Mouse (Mus musculus) forebrain, embryonic 16.5 days (tissue): ENCODE measurements around the gene Uqcc1. TPM values are rescaled to one million over a fixed set of nuclear protein-coding genes. Genes with fewer than 3 reads are reported as not detected.
"Not testable (repeated sequence)": the region's sequence is repeated elsewhere in the genome, so short reads cannot be mapped to it uniquely, and the experiment has no call there.

Experiments used
- ATAC-seq: fragments of 200-750 bp; cut with Nextera tagmentation; 2 replicates; pipeline ENCODE4 v1.8.0; 2017; ENCODE audit warnings: mild to moderate bottlenecking, moderate library complexity
- H3K27ac ChIP-seq: fragments of 300-500 bp; sonication (generic); 2 replicates; pipeline ENCODE4 v1.5.1; 2014; ENCODE audit warnings: low read length, control low read depth
- H3K27me3 ChIP-seq: fragments of 300-500 bp; sonication (generic); replicated peaks from 2 replicates; pipeline ENCODE4 v1.6.1; 2014; ENCODE audit warnings: low read length; ENCODE audit not compliant: control insufficient read depth, insufficient read depth
- H3K36me3 ChIP-seq: fragments of 300-500 bp; sonication (generic); 2 replicates; pipeline ENCODE4 v1.6.1; 2014; ENCODE audit not compliant: control insufficient read depth, insufficient read depth
- H3K4me1 ChIP-seq: fragments of 300-500 bp; sonication (generic); replicated peaks from 2 replicates; pipeline ENCODE4 v1.6.1; 2014; ENCODE audit warnings: low read length; ENCODE audit not compliant: control insufficient read depth, insufficient read depth
- H3K4me2 ChIP-seq: fragments of 300-500 bp; sonication (generic); 2 replicates; pipeline ENCODE4 v1.6.1; 2014; ENCODE audit warnings: mild to moderate bottlenecking, low read length, control low read depth
- H3K4me3 ChIP-seq: fragments of 300-500 bp; sonication (generic); replicated peaks from 2 replicates; pipeline ENCODE4 v1.5.1; 2014; ENCODE audit warnings: mild to moderate bottlenecking, low read length, control low read depth
- H3K9ac ChIP-seq: fragments of 300-500 bp; sonication (generic); replicated peaks from 2 replicates; pipeline ENCODE4 v1.6.1; 2014; ENCODE audit warnings: low read depth, low read length, control low read depth
- H3K9me3 ChIP-seq: fragments of 300-500 bp; sonication (generic); 2 replicates; pipeline ENCODE4 v1.6.1; 2016; ENCODE audit warnings: low read length; ENCODE audit not compliant: control insufficient read depth
- WGBS: fragments of 180-500 bp; shearing (Covaris S2); extraction: QIAGEN DNeasy Blood & Tissue Kit; methylation state at CpG from one replicate; pipeline ENCODE4 v1.1.7; 2014; 5-methylcytosine and 5-hydroxymethylcytosine counted together
- polyA plus RNA-seq: library from polyadenylated mRNA; unstranded; fragments of >200 nt; fragmentation: Nextera tagmentation; extraction: Ambion mirVana; gene quantifications from 2 replicates; pipeline ENCODE4 v1.2.1, GENCODE M21; 2015

Uqcc1 gene
- polyA plus RNA-seq, 1 experiment from 2014 or later, result 66.5 TPM

DNA sequence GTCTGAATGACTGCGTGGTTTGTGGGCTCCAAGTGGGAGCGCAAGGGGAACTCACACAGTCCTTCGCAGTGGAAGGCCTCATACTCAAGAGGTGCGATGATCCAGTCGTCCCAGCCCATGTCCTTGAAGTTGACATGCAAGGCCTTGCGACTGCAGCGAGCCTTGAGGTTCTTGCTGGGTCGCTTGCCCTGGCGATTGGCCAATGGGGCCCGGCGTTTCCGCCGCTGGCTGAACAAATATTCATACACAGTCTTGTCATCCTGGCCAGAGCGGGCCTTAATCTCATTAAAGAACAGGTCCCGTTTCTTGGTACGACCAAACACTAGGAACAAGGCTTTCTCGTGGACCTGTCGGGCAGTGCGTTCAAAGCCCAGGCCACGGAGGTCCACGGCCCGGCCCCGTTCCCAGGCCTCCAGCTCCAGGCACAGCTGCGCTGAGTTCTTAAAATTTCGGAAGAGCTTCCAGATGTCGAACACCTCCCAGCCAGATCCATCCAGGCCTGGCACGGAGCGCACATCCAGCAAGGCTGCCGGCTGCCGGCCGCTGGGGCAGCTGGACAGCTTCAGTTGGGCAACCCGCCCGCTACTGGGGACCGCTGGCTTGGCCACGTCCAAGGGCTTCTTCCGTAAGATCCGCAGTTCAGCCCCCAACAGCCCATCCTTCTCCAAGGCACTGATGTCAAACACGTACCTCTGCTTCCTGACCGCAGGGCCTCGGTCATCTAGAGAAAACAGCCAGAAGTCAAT, 11.8 kb upstream of the Uqcc1 start:
- Histone ChIP-seq H3K4me1 (peaks cover 19% of the 10 kb centered on the region), H3K9ac (no peak overlapping the region), H3K27ac (no peak overlapping the region), H3K4me2 (no peak overlapping the region), H3K36me3 (no peaks in the 10 kb centered on the region), H3K4me3 (no peak overlapping the region), H3K27me3 (no peaks in the 10 kb centered on the region), H3K9me3 (no peaks in the 10 kb centered on the region)
- ATAC-seq, result no peak
- WGBS, result 92% methylated on average over 40 of the region's 40 CpGs

DNA sequence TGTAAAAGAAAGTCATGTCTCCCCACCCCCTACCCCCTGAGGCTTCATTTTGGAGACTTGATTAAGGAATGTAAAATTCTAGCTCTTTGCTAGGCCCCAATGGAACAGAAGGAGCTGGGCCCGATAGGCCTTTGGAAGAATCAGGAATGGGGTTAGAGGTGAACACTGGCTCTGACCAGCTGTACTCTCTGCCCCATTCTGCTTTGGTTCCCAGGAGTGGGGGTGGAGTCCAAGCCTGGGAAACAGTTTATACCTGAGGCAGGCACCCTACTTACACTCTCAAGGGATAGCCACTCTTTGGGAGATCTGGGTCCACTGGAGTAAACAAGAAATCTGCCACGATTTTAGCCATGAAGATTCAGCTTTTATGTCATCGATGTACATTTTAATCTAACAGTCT, 10.6 kb upstream of the Uqcc1 start, which contains the start of gene Gm15557:
Gene Gm15557, plus strand, starts transcription at position 48 of the 400 bp plus-strand sequence.
- no peak within 1 kb of the TSS for H3K4me3 ChIP-seq
- H3K36me3 ChIP-seq, result no peaks in the 10 kb centered on the region
- ATAC-seq, result no peak
- WGBS, result 85% methylated on average over 3 of the region's 3 CpGs
- peaks cover 15% of the 10 kb centered on the region for H3K4me1 ChIP-seq
- H3K9ac ChIP-seq, result no peak within 1 kb of the TSS
- no peaks in the 10 kb centered on the region for H3K9me3 ChIP-seq
- no peak within 1 kb of the TSS for H3K4me2 ChIP-seq
- H3K27me3 ChIP-seq, result no peaks in the 10 kb centered on the region
- H3K27ac ChIP-seq, result no peak within 1 kb of the TSS

DNA sequence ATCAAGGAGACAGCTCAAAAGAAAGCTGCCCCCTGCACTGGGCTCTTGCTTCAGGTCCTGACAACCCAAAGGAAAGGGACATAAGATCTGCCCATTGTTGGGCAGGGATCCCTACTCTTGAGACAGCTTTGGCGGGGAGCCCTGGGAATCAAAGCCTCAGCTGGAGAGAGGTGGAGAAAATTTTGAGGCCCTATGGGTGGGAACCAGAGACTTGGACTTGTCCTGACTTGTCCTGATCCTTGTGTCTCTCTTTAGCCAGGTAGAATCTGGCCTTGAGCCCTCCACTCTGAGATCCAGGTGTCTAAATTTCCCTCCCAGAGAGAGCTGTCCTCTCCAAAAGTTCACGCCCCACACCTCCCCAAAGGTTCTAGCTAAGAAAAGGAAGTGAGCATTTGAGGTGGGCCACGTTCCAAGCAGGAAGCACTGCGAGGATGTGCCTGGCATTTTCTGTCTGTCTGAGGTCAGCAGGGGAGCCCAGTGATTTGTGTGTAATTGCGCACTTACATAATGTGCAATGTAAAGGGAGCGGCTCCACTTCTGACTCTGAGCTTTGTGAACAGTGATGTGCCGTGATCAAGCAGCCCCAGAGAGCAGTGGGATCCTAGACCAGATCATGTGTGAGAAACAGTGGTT, 9.9 kb upstream of the Uqcc1 start:
- no peak overlapping the region for H3K4me2 ChIP-seq
- no peaks in the 10 kb centered on the region for H3K9me3 ChIP-seq
- H3K36me3 ChIP-seq, result no peaks in the 10 kb centered on the region
- WGBS, result 68% methylated on average over 7 of the region's 7 CpGs
- H3K27ac ChIP-seq, result no peak overlapping the region
- H3K4me3 ChIP-seq, result no peak overlapping the region
- no peak for ATAC-seq
- peaks cover 8% of the 10 kb centered on the region for H3K4me1 ChIP-seq
- no peaks in the 10 kb centered on the region for H3K27me3 ChIP-seq
- H3K9ac ChIP-seq, result no peak overlapping the region

DNA sequence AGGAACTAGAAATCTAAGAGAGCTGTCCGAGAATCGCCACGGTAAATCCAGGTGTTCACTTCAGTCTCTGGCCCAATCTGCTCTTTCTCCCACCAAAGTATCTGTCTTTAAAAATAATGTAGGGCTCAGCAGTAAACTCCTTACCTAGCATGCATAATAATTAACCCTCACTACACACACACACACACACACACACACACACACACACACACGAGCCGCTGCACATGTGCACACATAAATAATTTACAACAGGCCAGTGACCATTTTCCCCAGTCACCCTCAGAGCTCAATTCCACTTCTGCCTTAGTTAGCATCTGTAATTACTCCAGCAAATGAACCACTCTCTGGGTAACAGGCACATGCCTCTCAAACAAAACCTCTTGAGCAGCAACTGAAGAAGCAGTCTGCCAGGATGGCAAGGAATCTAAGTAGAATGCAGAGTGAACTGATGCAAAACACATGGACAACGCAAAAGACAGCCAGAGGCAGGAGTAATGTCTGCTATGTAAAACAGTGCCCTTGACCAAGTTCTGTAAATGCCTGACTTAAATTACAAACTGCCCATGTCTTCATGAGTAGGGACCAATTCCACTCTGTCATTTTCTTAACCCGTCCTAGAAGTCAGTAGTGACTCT, 1.3 kb downstream of the Uqcc1 start:
- no peaks in the 10 kb centered on the region for H3K36me3 ChIP-seq
- ATAC-seq, result no peak
- no peak overlapping the region for H3K27ac ChIP-seq
- no peak overlapping the region for H3K9ac ChIP-seq
- no peaks in the 10 kb centered on the region for H3K27me3 ChIP-seq
- WGBS, result 73% methylated on average over 7 of the region's 7 CpGs
- peak overlapping the region; percentile 88 for H3K4me2 ChIP-seq
- peak overlapping the region; percentile 64 for H3K4me3 ChIP-seq
- H3K4me1 ChIP-seq, result peaks cover 14% of the 10 kb centered on the region
- no peaks in the 10 kb centered on the region for H3K9me3 ChIP-seq

DNA sequence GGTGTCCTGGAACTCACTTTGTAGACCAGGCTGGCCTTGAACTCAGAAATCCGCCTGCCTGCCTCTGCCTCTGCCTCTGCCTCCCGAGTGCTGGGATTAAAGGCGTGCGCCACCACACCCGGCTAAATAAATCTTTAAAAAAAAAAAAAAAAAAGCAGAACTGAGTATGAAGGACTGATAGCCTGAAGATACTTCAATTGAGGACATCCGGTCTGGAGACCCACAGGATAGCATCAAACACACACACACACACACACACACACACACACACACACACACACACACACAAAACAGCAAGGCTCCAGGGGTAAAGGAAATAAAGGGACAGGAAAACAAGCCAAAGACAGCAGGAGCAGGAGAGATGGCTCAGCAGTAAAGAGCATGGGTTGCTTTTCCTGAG, 4.9 kb downstream of the Uqcc1 start:
- H3K9ac ChIP-seq, H3K27me3 ChIP-seq, H3K4me3 ChIP-seq, H3K9me3 ChIP-seq, H3K36me3 ChIP-seq, H3K4me1 ChIP-seq, ATAC-seq, H3K27ac ChIP-seq, H3K4me2 ChIP-seq: not testable (repeated sequence)
- 96% methylated on average over 6 of the region's 6 CpGs for WGBS

DNA sequence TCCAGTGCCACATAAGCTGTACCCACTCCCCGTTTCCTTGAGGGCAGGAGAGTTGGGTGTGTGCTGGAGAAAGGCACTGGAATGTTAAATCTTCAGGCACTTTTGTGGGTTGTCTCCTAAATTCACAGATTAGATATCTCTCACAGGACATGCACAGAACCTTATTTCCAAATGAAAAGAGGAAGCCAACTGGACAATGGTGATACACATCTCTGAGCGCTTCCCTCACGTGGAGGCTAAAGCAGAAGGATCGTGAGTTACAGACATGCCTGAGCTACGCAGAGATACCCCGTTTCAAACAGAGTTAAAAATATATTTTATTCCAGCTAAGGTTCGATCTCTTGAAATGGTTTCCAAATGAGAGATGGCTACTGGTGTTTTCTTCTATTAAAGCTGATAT, 7.0 kb downstream of the Uqcc1 start:
- no peak overlapping the region for H3K4me3 ChIP-seq
- no peaks in the 10 kb centered on the region for H3K27me3 ChIP-seq
- peaks cover 4% of the 10 kb centered on the region for H3K36me3 ChIP-seq
- no peak overlapping the region for H3K9ac ChIP-seq
- H3K9me3 ChIP-seq, result no peaks in the 10 kb centered on the region
- no peak for ATAC-seq
- no peak overlapping the region for H3K27ac ChIP-seq
- WGBS, result 95% methylated on average over 7 of the region's 7 CpGs
- no peaks in the 10 kb centered on the region for H3K4me1 ChIP-seq
- no peak overlapping the region for H3K4me2 ChIP-seq

DNA sequence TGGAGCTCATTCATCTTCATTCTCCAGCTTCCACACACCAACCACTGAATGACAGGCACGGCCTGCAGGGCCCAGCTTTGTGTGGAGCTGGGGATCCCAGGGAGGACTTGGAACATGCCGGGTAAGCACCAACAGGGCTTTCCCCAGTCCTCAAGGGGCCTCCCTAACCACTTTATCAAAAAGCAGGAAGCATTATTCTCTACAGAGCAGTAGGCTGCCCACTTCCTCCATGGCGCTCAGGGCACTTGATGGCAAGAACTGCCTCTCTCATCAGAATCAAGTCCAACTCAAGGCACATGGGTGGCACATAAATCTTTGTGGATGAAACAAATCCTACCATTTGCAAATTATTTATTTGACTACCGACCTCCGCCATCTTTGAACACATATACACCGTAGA, 15.4 kb downstream of the Uqcc1 start:
- 93% methylated on average over 6 of the region's 6 CpGs for WGBS
- no peak for ATAC-seq
- Histone ChIP-seq H3K9me3 (no peaks in the 10 kb centered on the region), H3K27ac (no peak overlapping the region), H3K9ac (no peak overlapping the region), H3K27me3 (no peaks in the 10 kb centered on the region), H3K4me3 (no peak overlapping the region), H3K36me3 (peaks cover 16% of the 10 kb centered on the region), H3K4me2 (no peak overlapping the region), H3K4me1 (no peaks in the 10 kb centered on the region)

DNA sequence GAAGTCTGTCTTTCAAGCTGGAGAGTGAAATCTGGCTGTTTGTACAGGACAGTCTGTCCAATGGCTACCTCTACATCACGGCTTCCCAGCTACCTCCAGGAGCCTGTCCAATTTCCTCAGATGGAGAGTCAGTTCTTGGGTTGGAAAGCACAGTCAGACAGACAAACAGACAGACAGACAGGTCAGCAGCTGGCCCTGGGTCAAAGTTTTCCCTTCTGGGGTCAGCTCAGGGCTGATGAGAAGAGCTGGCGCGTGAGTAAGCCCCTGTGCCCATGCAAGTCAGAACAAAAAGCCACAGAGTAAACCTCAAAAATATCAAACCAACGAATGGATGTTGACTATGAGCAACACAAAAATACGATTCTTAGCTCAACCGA, 26.5 kb downstream of the Uqcc1 start:
- H3K4me2 ChIP-seq, result no peak overlapping the region
- H3K36me3 ChIP-seq, result no peaks in the 10 kb centered on the region; the same call in 1 of the 2 replicates
- no peaks in the 10 kb centered on the region for H3K27me3 ChIP-seq
- no peak overlapping the region for H3K4me3 ChIP-seq
- no peak overlapping the region for H3K9ac ChIP-seq
- H3K9me3 ChIP-seq, result no peaks in the 10 kb centered on the region
- 92% methylated on average over 6 of the region's 6 CpGs for WGBS
- H3K27ac ChIP-seq, result no peak overlapping the region
- no peaks in the 10 kb centered on the region for H3K4me1 ChIP-seq
- ATAC-seq, result no peak

DNA sequence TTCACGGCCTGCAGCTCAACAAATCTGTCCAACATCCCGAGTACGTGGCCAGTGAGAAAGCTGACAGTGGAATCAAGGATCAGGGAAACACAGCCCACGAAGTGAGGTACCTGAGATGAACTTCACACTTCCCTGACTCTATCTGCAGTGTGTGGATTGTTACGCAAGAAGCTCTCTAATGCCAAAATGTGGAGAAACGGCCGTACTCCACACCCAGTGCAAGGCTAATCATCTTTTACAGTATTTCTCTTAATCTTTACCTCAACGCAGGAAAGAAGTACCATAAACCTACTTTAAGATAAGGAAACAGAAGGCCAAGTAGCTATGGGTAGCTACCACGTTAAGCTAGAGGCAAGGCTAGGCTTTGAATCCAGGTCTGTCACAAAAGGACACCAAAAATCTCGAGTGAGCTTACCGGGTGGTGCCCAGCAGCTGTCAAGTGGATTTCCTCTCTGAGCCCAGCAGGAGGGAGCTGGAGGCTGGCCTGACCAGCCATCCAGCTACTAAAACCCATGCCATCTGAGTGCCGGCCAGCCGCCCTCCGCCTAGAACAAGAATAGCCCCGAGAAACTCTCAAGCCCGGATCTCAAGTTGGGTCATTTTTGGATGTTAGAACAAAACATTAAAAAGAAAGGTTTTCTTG, 27.0 kb downstream of the Uqcc1 start:
- no peak for ATAC-seq
- no peaks in the 10 kb centered on the region for H3K4me1 ChIP-seq
- H3K9me3 ChIP-seq, result no peaks in the 10 kb centered on the region
- H3K4me2 ChIP-seq, result no peak overlapping the region
- H3K9ac ChIP-seq, result no peak overlapping the region
- 88% methylated on average over 16 of the region's 16 CpGs for WGBS
- no peaks in the 10 kb centered on the region for H3K36me3 ChIP-seq
- H3K4me3 ChIP-seq, result no peak overlapping the region
- H3K27me3 ChIP-seq, result no peaks in the 10 kb centered on the region
- H3K27ac ChIP-seq, result no peak overlapping the region
